Mouse (Mus musculus) neural tube, embryonic 14.5 days (tissue): ENCODE data around the gene Zmiz1. TPM values are rescaled to one million over a fixed set of nuclear protein-coding genes. Genes with fewer than 3 reads are reported as not detected.

Experiments
- ATAC-seq: fragments of 200-750 bp; cut with Nextera tagmentation; 2 replicates; pipeline ENCODE4 v1.8.0; 2017; ENCODE audit warnings: low read depth, mild to moderate bottlenecking, moderate TSS enrichment, moderate library complexity
- H3K27ac ChIP-seq: fragments of 300-500 bp; sonication (generic); 2 replicates; pipeline ENCODE4 v1.5.1; 2014; ENCODE audit warnings: low read depth, mild to moderate bottlenecking, control low read depth, low read length, moderate library complexity, mixed read lengths
- H3K27me3 ChIP-seq: fragments of 300-500 bp; sonication (generic); 2 replicates; pipeline ENCODE4 v1.6.1; 2014; ENCODE audit warnings: low read length; ENCODE audit not compliant: control insufficient read depth, insufficient read depth
- H3K36me3 ChIP-seq: fragments of 300-500 bp; sonication (generic); 2 replicates; pipeline ENCODE4 v1.6.1; 2014; ENCODE audit warnings: low read length, mixed read lengths; ENCODE audit not compliant: control insufficient read depth, insufficient read depth
- H3K4me1 ChIP-seq: fragments of 300-500 bp; sonication (generic); 2 replicates; pipeline ENCODE4 v1.6.1; 2014; ENCODE audit warnings: low read length; ENCODE audit not compliant: control insufficient read depth, insufficient read depth
- H3K4me2 ChIP-seq: fragments of 300-500 bp; sonication (generic); 2 replicates; pipeline ENCODE4 v1.6.1; 2014; ENCODE audit warnings: mild to moderate bottlenecking, low read depth, low read length, control low read depth
- H3K4me3 ChIP-seq: fragments of 300-500 bp; sonication (generic); 2 replicates; pipeline ENCODE4 v1.5.1; 2014; ENCODE audit warnings: low read depth, low read length, control low read depth, mixed read lengths
- H3K9ac ChIP-seq: fragments of 300-500 bp; sonication (generic); replicated peaks from 2 replicates; pipeline ENCODE4 v1.6.1; 2014; ENCODE audit warnings: low read depth, mild to moderate bottlenecking, control low read depth, low read length, mixed read lengths
- H3K9me3 ChIP-seq: fragments of 300-500 bp; sonication (generic); 2 replicates; pipeline ENCODE4 v1.6.1; 2016; ENCODE audit warnings: low read length; ENCODE audit not compliant: control insufficient read depth
- WGBS: fragments of 180-500 bp; shearing (Covaris S2); extraction: QIAGEN DNeasy Blood & Tissue Kit; methylation state at CpG from one replicate; pipeline ENCODE4 v1.1.7; 2014; 5-methylcytosine and 5-hydroxymethylcytosine counted together
- polyA plus RNA-seq: library from polyadenylated mRNA; unstranded; fragments of >200 nt; fragmentation: Nextera tagmentation; extraction: Ambion mirVana; gene quantifications from 2 replicates; pipeline ENCODE4 v1.2.1, GENCODE M21; 2014

Zmiz1 gene
- polyA plus RNA-seq, 1 experiment from 2014 or later: 75.0 TPM

- H3K4me2 ChIP-seq: peak overlapping the region; percentile 92
- H3K9me3 ChIP-seq: no peaks in the 10 kb centered on the region
- peak overlapping the region; percentile 88 for H3K9ac ChIP-seq
- H3K4me1 ChIP-seq: peaks cover 49% of the 10 kb centered on the region
- no peaks in the 10 kb centered on the region for H3K36me3 ChIP-seq
- peak overlapping the region; percentile 95 for H3K27ac ChIP-seq
- peak overlapping the region; percentile 84 for H3K4me3 ChIP-seq
- under 1% methylated on average over 60 of the region's 63 CpGs for WGBS
- H3K27me3 ChIP-seq: no peaks in the 10 kb centered on the region
- no peak for ATAC-seq
Measured at GRCm38 (mm10) chr14:25459998-25460800, 1.2 kb downstream of the Zmiz1 start.

- peak overlapping the region; percentile 84 for H3K4me3 ChIP-seq
- peak overlapping the region; percentile 95 for H3K27ac ChIP-seq
- no peaks in the 10 kb centered on the region for H3K27me3 ChIP-seq
- no peak for ATAC-seq
- peak overlapping the region; percentile 88 for H3K9ac ChIP-seq
- WGBS: 0% methylated on average over 37 of the region's 42 CpGs
- no peaks in the 10 kb centered on the region for H3K36me3 ChIP-seq
- no peaks in the 10 kb centered on the region for H3K9me3 ChIP-seq
- peaks cover 55% of the 10 kb centered on the region for H3K4me1 ChIP-seq
- peak overlapping the region; percentile 92 for H3K4me2 ChIP-seq
Measured at GRCm38 (mm10) chr14:25460801-25461675, 2.1 kb downstream of the Zmiz1 start.

- no peaks in the 10 kb centered on the region for H3K9me3 ChIP-seq
- H3K36me3 ChIP-seq: no peaks in the 10 kb centered on the region
- peaks cover 57% of the 10 kb centered on the region for H3K4me1 ChIP-seq
- no peaks in the 10 kb centered on the region for H3K27me3 ChIP-seq
- WGBS: 3% methylated on average over 12 of the region's 12 CpGs
- H3K9ac ChIP-seq: peak overlapping the region; percentile 88
- peak overlapping the region; percentile 95 for H3K27ac ChIP-seq
- H3K4me3 ChIP-seq: peak overlapping the region; percentile 84
- peak overlapping the region; percentile 92 for H3K4me2 ChIP-seq
- no peak for ATAC-seq
Measured at GRCm38 (mm10) chr14:25461676-25462385, 2.8 kb downstream of the Zmiz1 start.

- Histone ChIP-seq H3K27ac (no peak overlapping the region), H3K4me1 (peaks cover 64% of the 10 kb centered on the region), H3K9me3 (no peaks in the 10 kb centered on the region), H3K36me3 (no peaks in the 10 kb centered on the region), H3K4me2 (0 out of 2 replicates have a peak overlapping the region, but pooled peaks have one; percentile 8), H3K27me3 (no peaks in the 10 kb centered on the region), H3K9ac (no peak overlapping the region), H3K4me3 (no peak overlapping the region)
- ATAC-seq: no peak
- WGBS: 0% methylated on average over 1 of the region's 1 CpGs
Measured at GRCm38 (mm10) chr14:25462975-25463374, 4.0 kb downstream of the Zmiz1 start.

- peak overlapping the region; percentile 16; the same call in 1 of the 2 replicates for H3K4me2 ChIP-seq
- 17% methylated on average over 9 of the region's 9 CpGs for WGBS
- H3K4me1 ChIP-seq: peaks cover 69% of the 10 kb centered on the region
- no peak overlapping the region for H3K27ac ChIP-seq
- H3K9ac ChIP-seq: no peak overlapping the region
- no peaks in the 10 kb centered on the region for H3K27me3 ChIP-seq
- no peaks in the 10 kb centered on the region for H3K9me3 ChIP-seq
- no peaks in the 10 kb centered on the region for H3K36me3 ChIP-seq
- ATAC-seq: no peak
- no peak overlapping the region for H3K4me3 ChIP-seq
Measured at GRCm38 (mm10) chr14:25463919-25464318, 4.9 kb downstream of the Zmiz1 start.

GRCm38 (mm10) chr14:25464611-25465307 is 5.8 kb downstream of the Zmiz1 start:
- WGBS: 51% methylated on average over 8 of the region's 8 CpGs
- no peaks in the 10 kb centered on the region for H3K27me3 ChIP-seq
- ATAC-seq: no peak
- no peaks in the 10 kb centered on the region for H3K9me3 ChIP-seq
- no peak overlapping the region for H3K4me3 ChIP-seq
- H3K4me1 ChIP-seq: peaks cover 78% of the 10 kb centered on the region
- H3K36me3 ChIP-seq: no peaks in the 10 kb centered on the region
- H3K27ac ChIP-seq: no peak overlapping the region
- H3K4me2 ChIP-seq: peak overlapping the region; percentile 16; the same call in 1 of the 2 replicates
- peak overlapping the region; percentile 39; the same call in 1 of the 2 replicates for H3K9ac ChIP-seq

- H3K27me3 ChIP-seq: no peaks in the 10 kb centered on the region
- H3K36me3 ChIP-seq: no peaks in the 10 kb centered on the region
- H3K27ac ChIP-seq: no peak overlapping the region
- no peak overlapping the region for H3K4me3 ChIP-seq
- H3K9ac ChIP-seq: no peak overlapping the region
- no peaks in the 10 kb centered on the region for H3K9me3 ChIP-seq
- ATAC-seq: no peak
- WGBS: 54% methylated on average over 4 of the region's 4 CpGs
- H3K4me1 ChIP-seq: peaks cover 88% of the 10 kb centered on the region
- H3K4me2 ChIP-seq: no peak overlapping the region
Measured at GRCm38 (mm10) chr14:25466361-25466760, 7.4 kb downstream of the Zmiz1 start.

GRCm38 (mm10) chr14:25467911-25468668 is 9.1 kb downstream of the Zmiz1 start:
- Histone ChIP-seq H3K36me3 (no peaks in the 10 kb centered on the region), H3K9ac (no peak overlapping the region), H3K4me3 (no peak overlapping the region), H3K27ac (no peak overlapping the region), H3K9me3 (no peaks in the 10 kb centered on the region), H3K4me2 (no peak overlapping the region), H3K4me1 (peaks cover 86% of the 10 kb centered on the region), H3K27me3 (no peaks in the 10 kb centered on the region)
- ATAC-seq: no peak
- WGBS: 78% methylated on average over 10 of the region's 10 CpGs
